Mouse (Mus musculus): Measurements from ENCODE around the gene Ttc22. TPM values are rescaled to one million over a fixed set of nuclear protein-coding genes. Genes with fewer than 3 reads are reported as not detected.

The Ttc22 gene
- total RNA-seq, 2 experiments from 2014 or later = not detected

DNA sequence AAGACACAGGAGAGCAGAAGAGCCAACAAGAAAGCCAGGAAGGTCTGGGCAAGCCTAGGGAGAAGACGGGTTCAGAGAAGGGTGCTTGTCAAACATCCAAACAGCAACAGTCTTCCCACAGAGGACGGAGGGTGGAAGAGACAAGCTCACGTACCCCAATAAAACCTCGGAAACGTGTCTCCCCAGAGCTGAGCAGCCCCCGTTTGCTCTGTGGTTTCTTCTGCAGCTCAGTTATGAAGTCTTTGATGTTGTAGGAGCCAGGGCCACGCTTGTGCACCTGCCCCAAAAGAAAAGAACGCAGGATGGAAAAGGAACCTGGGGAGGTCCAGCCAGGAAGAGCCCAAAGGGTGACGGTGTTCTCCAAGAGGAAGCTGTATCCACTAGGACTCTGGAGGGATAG lies 7.4 kb upstream of the Ttc22 start:
- intact Hi-C loops (cut with DNase I) = loop anchor here (1.0 to 5.0 kb wide), 2 partner anchors 93 to 547 kb away; no protein-coding TSS in a partner anchor
- DNase-seq = no peak

DNA sequence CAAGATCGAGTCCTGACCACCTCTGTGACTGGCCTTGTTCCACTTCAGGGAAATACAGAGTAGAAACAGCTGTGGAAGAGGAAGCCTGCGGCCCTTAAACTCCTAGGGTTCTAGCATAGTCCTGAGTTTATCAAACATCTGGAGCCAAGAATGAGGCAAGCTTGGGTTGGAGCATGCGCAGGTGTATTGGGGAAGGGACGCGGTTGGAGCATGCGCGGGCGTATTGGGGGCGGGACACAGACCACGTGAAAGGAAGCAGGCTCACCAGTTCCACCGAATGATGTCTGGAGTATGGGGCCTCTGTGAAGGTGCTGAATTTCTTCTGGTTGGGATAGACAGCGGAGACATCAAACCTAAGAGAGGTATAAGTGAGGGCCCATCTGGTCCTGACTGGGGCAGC lies 6.6 kb upstream of the Ttc22 start:
- intact Hi-C loops (cut with DNase I) = no loop called here
- DNase-seq = no peak

DNA sequence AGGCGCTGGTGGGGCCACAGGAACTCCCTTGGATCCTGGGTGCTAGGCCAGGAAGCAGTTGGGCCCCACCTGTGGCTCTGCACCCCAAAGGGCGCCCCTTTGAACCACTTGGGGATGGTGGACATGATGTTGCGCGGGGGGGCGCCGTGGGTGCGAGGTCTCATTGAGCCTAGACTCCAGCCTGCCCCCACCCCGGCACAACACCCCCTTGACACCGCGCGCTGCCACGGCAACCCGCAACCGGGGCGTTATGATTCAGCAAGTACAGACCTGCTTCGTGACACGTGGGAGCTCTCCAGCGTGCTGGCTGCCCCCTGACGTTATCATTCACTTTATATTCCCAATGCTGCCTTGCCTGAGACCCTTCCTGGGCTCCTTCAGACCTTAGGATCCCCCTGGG lies 5.2 kb upstream of the Ttc22 start, which contains the start of gene Lexm:
Gene Lexm (minus strand): TSS at position 186 of the 400 bp plus-strand sequence.
- no peak for DNase-seq
- intact Hi-C loops (cut with DNase I) = no loop called here

DNA sequence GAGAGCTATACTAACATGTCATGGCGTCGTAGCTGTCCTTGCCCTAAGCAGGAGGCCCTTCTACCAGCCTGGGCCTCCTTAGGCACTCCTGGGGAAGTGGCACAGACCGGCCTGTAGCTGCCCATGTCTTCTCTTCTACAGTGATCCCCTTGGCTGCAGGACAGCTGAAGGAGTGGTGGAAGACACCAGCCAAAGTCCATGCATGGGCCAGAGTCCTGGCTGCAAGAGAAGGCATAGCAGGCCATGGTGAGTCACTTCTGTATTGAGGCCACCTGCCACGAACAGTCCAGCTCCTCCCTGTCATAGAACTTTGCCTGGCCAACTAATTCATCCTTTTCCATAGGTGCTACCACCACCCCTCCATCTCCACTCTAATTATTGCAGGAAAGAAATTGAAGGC lies 3.3 kb upstream of the Ttc22 start:
- intact Hi-C loops (cut with DNase I) = no loop called here
- no peak for DNase-seq

DNA sequence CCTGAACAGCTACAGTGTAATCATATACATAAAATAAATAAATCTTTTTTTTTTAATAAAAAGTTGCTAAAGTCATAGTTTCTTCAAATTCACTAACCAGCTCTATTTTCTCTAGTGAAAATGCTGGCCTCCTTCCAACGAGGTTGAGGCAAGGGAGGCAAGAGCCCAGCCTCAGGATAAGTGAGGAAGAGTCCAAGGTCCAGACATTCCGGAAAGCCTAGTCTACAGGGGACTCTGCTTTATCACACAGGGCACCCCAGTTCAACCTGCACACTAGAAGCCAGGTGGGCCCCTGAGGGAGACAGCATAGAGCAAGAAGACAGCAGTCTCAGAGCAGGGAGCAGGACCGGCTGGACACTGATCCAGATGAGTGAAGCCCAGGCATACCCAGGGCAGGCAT lies 804 bp upstream of the Ttc22 start:
- intact Hi-C loops (cut with DNase I) = no loop called here
- DNase-seq = no peak

DNA sequence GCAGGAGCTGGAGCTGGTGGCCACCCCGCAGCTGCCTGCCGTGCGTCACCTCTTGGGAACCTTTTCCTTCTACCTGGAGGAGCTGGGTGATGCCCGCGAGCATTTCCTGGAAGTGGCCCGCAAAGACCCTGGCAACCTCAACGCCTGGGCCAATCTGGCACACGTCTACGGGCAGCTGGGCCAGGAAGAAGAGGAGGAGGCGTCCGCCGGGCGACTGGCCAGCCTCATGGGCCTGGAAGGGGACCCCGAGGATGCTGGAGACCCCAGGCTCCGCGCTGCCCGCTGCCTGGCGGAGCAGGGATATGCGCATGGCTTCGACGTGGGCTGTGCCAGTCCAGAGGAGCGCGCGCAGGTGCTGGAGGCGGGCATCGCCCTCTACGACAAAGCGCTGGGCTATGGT lies 480 bp downstream of the Ttc22 start:
- intact Hi-C loops (cut with DNase I) = no loop called here
- DNase-seq = no peak

DNA sequence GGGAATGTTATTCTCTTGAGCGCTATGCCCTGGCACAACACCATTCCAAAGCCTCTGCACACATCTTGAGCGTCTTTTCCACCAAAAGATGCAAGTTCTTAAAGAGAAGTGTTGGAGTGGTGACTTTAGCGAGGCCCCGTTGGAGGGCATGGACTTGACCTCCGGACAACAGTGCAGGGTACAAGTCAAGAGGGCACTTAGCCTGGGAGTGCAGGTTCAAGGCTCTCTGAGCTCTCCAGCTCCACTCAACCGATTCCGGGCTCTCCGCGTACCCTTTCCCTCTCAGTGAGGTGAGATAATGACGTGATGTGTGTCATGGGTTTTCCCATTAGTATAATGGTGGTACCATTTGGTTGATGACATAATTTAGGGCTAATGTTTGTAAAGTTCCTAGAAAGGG lies 2.0 kb downstream of the Ttc22 start:
- intact Hi-C loops (cut with DNase I) = no loop called here
- DNase-seq = no peak

DNA sequence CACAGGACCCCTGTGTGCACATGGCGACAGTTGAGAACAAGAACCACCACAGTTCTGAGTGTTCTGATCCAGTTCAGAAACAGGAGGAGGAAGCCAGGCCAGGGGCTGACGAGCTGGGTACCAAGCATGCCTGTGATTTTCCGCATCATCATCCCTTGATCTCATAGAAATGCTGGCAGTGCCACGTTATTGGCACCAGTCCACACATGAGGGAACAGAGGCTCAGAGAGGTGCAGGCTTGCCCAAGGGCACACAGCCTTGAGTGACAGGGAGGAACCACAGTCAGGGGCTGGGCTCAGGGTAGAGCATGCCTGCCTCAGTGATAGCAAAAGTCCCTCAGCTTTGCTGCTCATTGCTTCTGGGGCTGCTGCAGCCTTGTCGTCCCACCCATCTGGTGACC lies 5.6 kb downstream of the Ttc22 start:
- intact Hi-C loops (cut with DNase I) = no loop called here
- DNase-seq = no peak

DNA sequence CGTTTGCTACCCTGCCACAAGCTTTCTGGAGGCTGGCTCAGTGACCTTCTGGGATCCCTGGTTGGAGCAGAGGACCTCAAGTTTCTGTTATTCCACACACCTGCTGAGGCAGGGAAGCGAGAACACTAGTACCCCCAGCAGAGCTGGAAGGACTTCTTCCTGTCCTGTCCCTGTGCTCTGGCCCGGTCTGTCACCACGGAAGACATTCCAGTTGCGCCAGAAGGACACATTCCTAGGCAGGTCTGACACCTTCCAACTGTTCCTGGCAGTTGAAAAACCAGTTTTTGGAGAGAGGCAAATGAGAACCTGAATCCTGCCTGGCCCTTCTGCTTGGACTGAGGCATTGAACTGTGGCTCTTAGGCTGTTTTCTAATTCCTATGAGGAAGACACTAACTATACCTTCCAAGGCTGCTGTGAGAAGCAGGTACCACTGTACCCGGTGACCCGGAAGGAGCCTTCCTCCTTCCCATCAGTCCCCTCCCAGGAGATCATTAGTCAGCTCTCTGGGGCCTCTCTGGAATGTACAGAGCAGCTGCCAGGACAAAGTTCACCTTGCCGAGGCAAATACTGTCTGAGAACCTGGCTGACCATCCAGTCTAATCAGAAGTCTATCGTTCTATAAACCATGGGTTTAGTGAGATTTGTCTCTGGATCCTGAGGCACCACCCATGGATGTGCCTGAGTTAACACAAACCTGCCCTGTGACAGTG lies 6.6 kb downstream of the Ttc22 start:
- no peak for DNase-seq
- intact Hi-C loops (cut with DNase I) = no loop called here

DNA sequence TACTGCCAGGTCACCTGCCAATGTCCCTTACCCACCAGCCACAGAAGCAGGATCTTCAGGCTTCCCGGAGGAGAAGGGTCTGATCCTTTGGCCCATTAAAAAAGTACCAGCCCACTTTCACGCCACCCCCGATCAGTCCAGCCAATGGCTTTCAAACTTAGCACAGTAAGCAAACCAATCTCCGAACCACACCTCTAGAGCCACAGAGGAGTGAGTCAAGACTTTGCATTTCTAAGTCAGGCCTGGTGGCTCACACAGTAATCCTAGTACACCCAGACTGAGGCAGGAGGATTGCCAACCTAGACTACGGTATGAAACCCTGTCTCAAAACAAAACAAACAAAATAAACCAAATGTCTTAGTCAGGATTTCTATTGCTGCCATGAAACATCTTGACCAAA lies 7.1 kb downstream of the Ttc22 start:
- intact Hi-C loops (cut with DNase I) = no loop called here
- DNase-seq = no peak

DNA sequence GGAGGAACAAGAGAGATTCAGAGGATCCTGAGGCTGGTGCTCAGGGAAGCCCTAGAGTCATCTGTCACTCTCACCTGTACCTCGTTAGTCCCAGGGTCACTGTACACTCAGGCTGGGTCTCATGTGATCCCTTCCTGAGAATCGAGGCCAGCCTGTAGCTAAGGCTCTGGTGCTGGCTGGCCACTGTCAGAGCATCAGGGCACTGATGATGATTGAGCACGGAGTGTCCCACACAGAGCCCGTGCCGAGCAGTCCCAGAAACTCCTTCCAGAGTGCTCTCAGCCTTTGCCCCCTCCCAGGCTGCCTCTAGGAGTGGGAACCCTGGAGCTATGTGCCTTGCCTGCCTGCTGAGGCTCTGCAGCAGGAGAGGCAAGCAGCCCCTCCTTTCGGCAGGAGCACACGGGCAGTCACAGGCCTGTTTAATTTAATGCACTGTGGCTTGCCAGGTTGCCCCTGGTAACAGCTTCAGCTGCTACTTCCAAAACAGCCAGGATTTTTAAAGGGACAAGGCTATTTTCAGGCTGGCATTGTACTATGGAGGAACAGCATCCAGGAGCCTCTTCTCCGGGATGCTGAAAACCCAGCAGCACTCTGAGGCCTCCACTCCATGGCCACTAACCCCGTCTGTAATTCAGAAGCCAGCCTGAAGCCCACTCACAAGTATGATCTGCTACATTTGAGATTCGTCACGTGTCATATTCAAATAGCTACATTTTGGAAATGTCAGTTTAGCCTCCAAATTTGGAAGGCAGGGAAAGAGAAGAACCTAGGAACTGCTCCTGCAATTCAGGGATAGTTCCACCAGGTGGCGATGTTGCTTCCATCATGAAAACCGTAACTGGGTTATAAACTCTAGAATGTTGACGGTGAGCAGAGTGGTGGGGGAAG lies 8.3 kb downstream of the Ttc22 start:
- peak; percentile 54 to 73 for DNase-seq
- intact Hi-C loops (cut with DNase I) = loop anchor here (1.0 to 5.0 kb wide), 3 partner anchors 47 to 532 kb away; partner anchors contain the start of gene Ttc4

DNA sequence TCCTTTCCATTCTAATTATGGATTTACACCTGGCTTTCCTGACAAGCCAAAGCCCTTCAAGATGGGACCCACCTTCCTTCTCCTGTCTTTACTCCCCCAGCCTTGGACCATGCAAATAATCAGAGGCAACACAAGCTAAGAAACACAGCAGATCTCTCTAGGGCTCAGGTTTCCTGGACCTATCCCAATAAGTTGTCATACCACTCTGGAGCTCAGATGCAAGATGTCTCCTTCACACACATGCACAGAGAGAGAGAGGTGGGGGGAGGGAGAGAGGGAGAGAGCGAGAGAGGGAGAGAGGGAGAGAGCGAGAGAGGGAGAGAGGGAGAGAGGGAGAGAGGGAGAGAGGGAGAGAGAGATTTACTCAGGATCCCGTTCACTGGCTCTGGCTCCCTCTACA lies 10.1 kb downstream of the Ttc22 start:
- intact Hi-C loops (cut with DNase I) = loop anchor here (5.0 kb wide), 2 partner anchors 45 to 530 kb away; partner anchors contain the start of gene Ttc4
- DNase-seq = no peak

DNA sequence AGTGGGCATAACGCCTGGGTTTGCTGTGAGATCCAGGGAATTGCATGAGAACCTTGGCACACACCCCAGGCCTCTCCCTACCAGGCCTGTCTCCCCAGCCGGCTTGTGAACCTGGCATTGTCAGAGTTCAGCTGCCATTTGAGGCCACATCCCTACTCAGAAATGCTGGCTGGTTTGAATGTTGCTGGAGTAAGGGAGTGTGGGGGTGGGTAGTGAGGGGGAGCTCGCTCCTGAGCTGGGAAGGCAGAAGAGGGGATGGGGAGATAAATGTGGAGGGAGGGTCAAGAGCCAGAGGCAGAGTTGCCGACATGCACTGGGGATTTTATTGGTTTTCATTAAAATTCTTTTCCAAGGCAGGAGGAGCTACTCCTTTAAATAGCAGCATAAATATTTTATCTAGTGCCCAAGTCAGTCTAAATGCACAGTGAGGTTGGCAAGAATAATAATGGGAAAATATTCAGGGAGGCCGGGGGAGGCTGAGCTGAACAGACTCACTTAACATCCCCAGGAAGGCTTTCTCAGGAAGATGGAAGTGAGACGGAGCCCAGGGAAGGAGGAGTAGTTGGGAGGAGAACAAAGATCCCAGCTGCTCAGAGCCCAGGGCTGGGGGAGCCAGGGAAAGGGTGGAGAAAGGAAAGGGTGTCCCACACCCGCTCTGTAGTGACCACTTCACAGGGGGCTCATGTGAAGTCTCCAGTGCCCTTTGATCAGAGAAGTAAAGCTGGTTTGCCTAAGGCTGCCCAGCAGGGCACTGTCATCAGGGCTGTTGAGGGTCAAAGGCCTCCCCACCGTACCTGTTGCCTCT lies 11.3 kb downstream of the Ttc22 start:
- intact Hi-C loops (cut with DNase I) = loop anchor here (5.0 kb wide), 2 partner anchors 44 to 529 kb away; partner anchors contain the start of gene Ttc4
- no peak for DNase-seq

DNA sequence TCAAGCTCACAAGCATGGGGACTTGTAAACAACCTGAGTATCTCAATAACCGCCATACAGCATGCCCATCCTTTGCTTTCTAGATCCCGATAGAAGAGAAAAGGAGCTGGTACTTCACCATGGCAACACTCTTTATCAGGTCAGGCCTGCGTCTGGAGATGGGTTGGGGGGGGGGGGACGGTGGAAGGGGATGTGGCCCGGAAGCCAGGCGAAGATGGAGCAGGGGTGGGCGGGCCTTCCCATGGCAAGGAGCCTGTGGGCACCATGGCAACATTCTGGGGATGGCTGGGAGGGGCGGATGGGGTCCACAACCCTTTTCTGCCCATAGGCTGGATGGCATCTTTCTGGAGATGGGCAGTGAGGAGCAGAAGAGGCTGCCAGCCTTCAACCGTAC lies 11.9 kb downstream of the Ttc22 start:
- intact Hi-C loops (cut with DNase I) = loop anchor here (5.0 kb wide), 2 partner anchors 43 to 528 kb away; partner anchors contain the start of gene Ttc4

DNA sequence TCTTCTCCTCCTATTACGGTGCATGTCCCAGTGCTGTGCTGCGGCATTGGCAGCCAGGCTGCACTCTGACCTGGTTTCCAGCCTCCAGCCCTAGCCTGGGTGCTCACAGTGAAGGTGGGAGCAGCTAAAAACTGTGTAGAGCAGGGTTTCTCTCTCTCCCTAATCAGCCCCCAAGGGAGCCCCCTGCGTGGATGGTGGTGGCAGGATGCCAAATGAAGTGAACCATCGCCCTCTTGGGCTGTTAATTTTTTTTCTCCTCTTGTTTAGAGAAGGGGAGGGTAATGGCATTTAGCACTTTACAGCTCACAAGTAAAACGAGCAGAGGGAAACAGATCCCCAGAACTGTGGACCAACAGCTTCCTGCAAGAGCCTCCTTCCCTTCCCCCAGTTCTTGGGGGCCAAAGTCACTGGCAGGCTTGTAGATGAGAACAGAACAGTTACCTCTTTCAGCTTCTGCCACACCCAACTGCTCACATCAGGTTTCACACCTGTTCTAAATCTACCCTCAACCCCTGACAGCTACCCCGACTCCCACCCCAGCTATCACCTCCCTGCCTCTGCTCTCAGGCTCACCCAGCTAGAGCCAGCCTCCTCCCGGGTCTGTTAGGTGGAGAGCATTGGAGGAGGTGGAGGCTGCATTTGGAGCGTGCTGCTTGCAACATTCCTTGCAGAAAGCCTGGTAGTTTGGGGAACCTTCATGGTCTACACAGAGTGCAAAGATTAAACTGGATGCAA lies 21.4 kb downstream of the Ttc22 start:
- intact Hi-C loops (cut with DNase I) = no loop called here
- no peak for DNase-seq

More for the DNA sequence above, 11.9 kb downstream of the Ttc22 start:
- DNase-seq = no peak

DNA sequence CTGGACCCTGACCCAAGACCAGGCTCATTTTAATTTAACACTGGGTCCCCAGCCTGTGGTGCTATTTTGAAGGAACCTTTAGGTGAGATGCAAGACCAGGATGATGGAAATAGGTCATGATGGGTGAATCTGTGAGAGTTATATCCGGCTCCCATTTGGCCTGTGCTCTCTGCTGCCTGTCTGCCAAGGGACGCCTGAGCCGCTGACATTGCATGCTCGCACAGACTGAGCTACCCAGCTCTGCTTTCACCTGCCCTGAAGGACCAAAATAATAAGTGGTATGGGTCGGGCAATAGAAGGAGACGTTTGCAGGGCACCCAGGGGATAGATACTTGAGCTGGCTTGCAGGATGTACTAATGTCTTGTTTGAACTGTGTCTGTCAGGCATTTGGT lies 22.0 kb downstream of the Ttc22 start:
- DNase-seq = no peak
- intact Hi-C loops (cut with DNase I) = no loop called here

DNA sequence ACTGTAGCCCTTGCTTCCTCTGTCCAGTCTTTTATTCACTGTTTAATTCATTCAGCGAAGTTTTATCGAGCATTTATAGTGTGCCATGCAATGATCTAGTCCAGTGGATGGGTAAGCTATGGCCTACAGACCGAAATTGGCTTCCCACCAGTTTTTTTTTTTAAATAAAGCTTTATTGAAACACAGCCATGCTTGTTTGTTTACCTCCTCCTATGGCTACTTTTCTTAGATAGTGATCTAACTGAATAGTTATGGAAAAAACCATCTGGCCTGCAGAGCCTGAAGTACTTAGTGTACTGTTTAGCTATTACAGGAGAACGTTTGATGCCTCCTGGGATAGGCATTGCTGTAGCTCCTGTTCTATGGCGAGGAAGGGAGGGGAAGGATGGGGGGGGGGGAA lies 23.6 kb downstream of the Ttc22 start:
- DNase-seq = no peak
- intact Hi-C loops (cut with DNase I) = no loop called here

DNA sequence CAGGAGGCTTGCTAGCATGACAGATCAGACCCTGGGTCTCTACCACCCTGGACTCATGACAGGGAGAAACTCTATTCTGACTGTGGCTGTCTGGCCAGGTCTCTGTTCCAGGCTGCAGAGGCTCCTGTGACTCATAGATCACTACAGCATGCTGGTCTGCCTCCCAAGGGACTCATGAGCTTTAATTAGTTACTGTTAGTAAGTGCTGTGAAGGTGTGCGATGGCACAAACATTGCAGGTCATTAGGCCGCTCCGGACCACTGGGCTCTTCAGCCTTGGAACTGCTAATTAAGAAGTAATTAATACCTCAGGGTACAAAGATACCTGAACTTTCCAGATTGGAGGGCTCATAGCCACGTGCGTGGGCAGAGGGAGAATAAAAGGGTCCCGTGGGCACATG lies 24.9 kb downstream of the Ttc22 start:
- intact Hi-C loops (cut with DNase I) = no loop called here
- DNase-seq = no peak

DNA sequence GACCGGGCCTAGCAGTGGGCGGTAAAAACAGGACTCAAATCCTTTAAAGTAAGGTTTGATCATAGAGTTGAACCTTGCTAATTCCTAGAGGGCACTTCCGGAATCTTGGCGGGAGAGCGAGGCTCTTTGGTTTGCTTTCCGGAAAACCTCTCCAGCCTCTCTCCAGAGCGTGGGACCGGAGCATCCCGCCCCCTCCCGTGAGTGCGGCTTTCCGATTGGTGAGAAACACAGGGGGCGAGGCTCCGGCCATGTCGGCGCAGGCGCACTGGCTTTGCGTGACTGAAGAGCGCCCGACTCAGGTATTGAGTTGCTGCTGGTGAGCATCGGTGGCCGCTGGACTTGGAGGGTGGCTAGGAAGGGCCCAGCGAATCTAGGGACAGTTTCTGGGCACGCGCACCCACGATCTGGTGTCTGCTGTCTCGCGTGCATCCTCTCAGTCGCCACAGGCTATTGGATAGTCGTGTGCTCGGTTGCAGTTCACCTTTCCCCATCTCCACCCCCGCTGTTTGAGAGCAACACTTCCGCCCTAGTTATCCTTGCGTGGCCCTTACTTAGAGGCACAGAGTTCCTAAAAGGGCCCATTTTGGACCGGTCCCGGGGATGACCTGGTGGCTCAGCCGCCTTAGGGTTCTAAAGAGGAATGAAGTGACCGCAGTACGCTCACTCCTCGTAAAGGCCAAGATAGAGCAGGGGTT lies 28.7 kb downstream of the Ttc22 start, which contains the start of gene Pars2:
Gene Pars2 (plus strand): TSS at position 237 of the 695 bp plus-strand sequence.
- DNase-seq = peak; percentile 95
- intact Hi-C loops (cut with DNase I) = loop anchor here (2.0 to 5.0 kb wide), 2 partner anchors 28 to 526 kb away; partner anchors contain the start of genes Tceanc2, Tmem59 and Ttc4

All from heart, postnatal 36 days (tissue).